In the genomic region with DNA sequence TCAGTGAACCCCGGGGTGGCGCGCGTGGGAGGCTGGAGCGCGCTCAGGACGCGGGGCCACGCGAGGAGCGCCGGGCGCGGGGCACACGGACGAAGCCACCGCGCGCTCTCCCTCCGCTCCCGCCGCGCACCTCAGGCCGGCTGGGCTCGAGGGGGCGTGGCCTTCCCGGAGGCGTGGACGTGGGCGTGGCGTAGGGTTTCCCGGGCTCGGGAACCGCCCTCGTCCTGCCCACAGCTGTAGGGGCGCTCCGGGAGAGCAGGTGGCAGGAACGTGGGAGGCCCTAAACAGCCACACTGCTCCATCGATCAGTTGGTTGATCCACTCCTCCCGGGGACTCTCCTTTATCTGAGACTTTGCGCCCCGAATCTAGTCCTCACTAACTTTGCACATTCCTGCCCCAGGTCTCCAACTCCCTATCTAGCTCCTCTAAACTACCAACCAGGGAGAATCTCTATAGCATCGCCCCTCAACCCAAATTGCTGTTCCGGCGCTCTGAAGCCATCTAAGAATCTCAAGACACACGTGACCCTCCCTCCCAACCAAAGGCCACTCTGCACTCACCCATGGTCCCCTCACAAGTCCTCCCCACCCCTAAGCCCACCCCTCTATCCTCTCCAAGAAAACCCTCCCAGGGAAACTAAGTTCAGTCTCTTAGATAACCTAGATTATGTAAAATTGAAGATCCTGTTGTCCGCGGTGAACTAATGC, we compare ENCODE assay signal across 8 mouse cellular contexts. TPM values are rescaled to one million over a fixed set of nuclear protein-coding genes. Genes with fewer than 3 reads are reported as not detected.
DNase-seq lines count a peak whose midpoint lies in the region; ATAC-seq and TF ChIP-seq lines count a peak whose summit lies in the region.

Gene Nrtn, minus strand, starts transcription at position 115 of the 708 bp plus-strand sequence.

- no peaks in the 10 kb centered on the region for H3K27me3 ChIP-seq in ES-Bruce4 (ENCODE audit: control insufficient read depth, insufficient read depth, low read length, poor library complexity, severe bottlenecking)
- H3K27me3 ChIP-seq in forebrain, embryonic 12.5 days = peaks cover 89% of the 10 kb centered on the region
- H3K27me3 ChIP-seq in heart, postnatal 0 days (ENCODE audit: control insufficient read depth, insufficient read depth, low read length) = peaks cover 38% of the 10 kb centered on the region
- H3K27me3 ChIP-seq in lung, postnatal 0 days (replicated peaks; ENCODE audit: insufficient read depth, low read length) = peaks cover 25% of the 10 kb centered on the region

- H3K9me3 ChIP-seq in ES-Bruce4 (replicated peaks; ENCODE audit: control insufficient read depth, insufficient read depth, low read length, poor library complexity, severe bottlenecking) = no peaks in the 10 kb centered on the region
- H3K9me3 ChIP-seq in forebrain, embryonic 12.5 days = no peaks in the 10 kb centered on the region
- no peaks in the 10 kb centered on the region for H3K9me3 ChIP-seq in heart, postnatal 0 days (replicated peaks; ENCODE audit: control insufficient read depth, low read length)
- H3K9me3 ChIP-seq in lung, postnatal 0 days (ENCODE audit: low read length) = no peaks in the 10 kb centered on the region

- peak within 1 kb of the TSS; percentile 93 for H3K4me2 ChIP-seq in forebrain, embryonic 12.5 days
- H3K4me2 ChIP-seq in heart, postnatal 0 days (ENCODE audit: low read depth, low read length) = peak within 1 kb of the TSS; percentile 97
- H3K4me2 ChIP-seq in lung, postnatal 0 days (replicated peaks; ENCODE audit: low read depth, low read length) = peak within 1 kb of the TSS; percentile 100

- under 1% methylated on average over 45 of the region's 48 CpGs for WGBS in forebrain, embryonic 12.5 days
- WGBS in heart, postnatal 0 days = 2% methylated on average over 47 of the region's 48 CpGs
- 3% methylated on average over 12 of the region's 48 CpGs for WGBS in lung, postnatal 0 days

- 0 out of 2 replicates have a peak, but pooled peaks have one; percentile 17 for TF ChIP-seq EP300 in ES-Bruce4 (IDR thresholded peaks at IDR 0.05; ENCODE audit: insufficient read depth, low read depth, low read length)
- no peak for TF ChIP-seq EP300 in heart, postnatal 0 days (IDR thresholded peaks at IDR 0.05; ENCODE audit: low read depth)
- TF ChIP-seq EP300 in lung, postnatal 0 days (IDR thresholded peaks at IDR 0.05) = no peak

- no peaks in the 10 kb centered on the region for H3K36me3 ChIP-seq in ES-Bruce4 (ENCODE audit: control insufficient read depth, insufficient read depth, low read length, poor library complexity, severe bottlenecking)
- H3K36me3 ChIP-seq in forebrain, embryonic 12.5 days (replicated peaks) = no peaks in the 10 kb centered on the region
- H3K36me3 ChIP-seq in heart, postnatal 0 days (replicated peaks; ENCODE audit: control insufficient read depth, insufficient read depth, low read length) = no peaks in the 10 kb centered on the region
- H3K36me3 ChIP-seq in lung, postnatal 0 days (ENCODE audit: insufficient read depth, low read length) = no peaks in the 10 kb centered on the region

- peak within 1 kb of the TSS; percentile 83 for H3K9ac ChIP-seq in ES-Bruce4 (ENCODE audit: low read depth, poor library complexity, severe bottlenecking)
- peak within 1 kb of the TSS; percentile 59 for H3K9ac ChIP-seq in forebrain, embryonic 12.5 days
- H3K9ac ChIP-seq in heart, postnatal 0 days (replicated peaks; ENCODE audit: low read depth, low read length) = peak within 1 kb of the TSS; percentile 58
- peak within 1 kb of the TSS; percentile 32; the same call in 1 of the 2 replicates for H3K9ac ChIP-seq in lung, postnatal 0 days (replicated peaks; ENCODE audit: low read depth)

- H3K27ac ChIP-seq in ES-Bruce4 (ENCODE audit: insufficient read depth, low read length) = no peak within 1 kb of the TSS
- no peak within 1 kb of the TSS for H3K27ac ChIP-seq in forebrain, embryonic 12.5 days
- H3K27ac ChIP-seq in heart, postnatal 0 days (ENCODE audit: low read depth) = peak within 1 kb of the TSS; percentile 40
- H3K27ac ChIP-seq in lung, postnatal 0 days (ENCODE audit: low read length) = no peak within 1 kb of the TSS

- peak; percentile 69 for DNase-seq in brain, embryonic 14.5 days (ENCODE audit: low read depth)
- DNase-seq in heart, postnatal 0 days (ENCODE audit: low spot score) = peak; percentile 69
- peak; percentile 95 to 96 for DNase-seq in kidney, postnatal 25 days
- peak; percentile 91 for DNase-seq in lung, postnatal 0 days (ENCODE audit: low spot score)
- DNase-seq in ovary, postnatal 36 days (ENCODE audit: low spot score) = peak; percentile 93
- peak; percentile 85 to 86 for DNase-seq in thymus, postnatal 36 days

- TF ChIP-seq CTCF in ES-Bruce4 (IDR thresholded peaks at IDR 0.05; ENCODE audit: low read depth, low read length) = no peak
- no peak for TF ChIP-seq CTCF in brain, embryonic 14.5 days (IDR thresholded peaks at IDR 0.05; ENCODE audit: borderline replicate concordance, extremely low read depth, insufficient read depth, insufficient read length)
- TF ChIP-seq CTCF in heart, postnatal 0 days (IDR thresholded peaks at IDR 0.05; ENCODE audit: low read depth) = no peak
- TF ChIP-seq CTCF in lung, postnatal 0 days (IDR thresholded peaks at IDR 0.05) = no peak

- peak; percentile 49 for TF ChIP-seq POLR2A in ES-Bruce4 (IDR thresholded peaks at IDR 0.05; ENCODE audit: insufficient read depth, low read length)
- TF ChIP-seq POLR2A in brain, embryonic 14.5 days (IDR thresholded peaks at IDR 0.05; ENCODE audit: borderline replicate concordance, extremely low read depth, insufficient read depth, insufficient read length, poor library complexity, severe bottlenecking) = no peak

- peaks cover 5% of the 10 kb centered on the region for H3K4me1 ChIP-seq in ES-Bruce4 (ENCODE audit: control insufficient read depth, insufficient read depth, low read length)
- H3K4me1 ChIP-seq in forebrain, embryonic 12.5 days = peaks cover 29% of the 10 kb centered on the region
- peaks cover 19% of the 10 kb centered on the region for H3K4me1 ChIP-seq in heart, postnatal 0 days (ENCODE audit: control insufficient read depth, insufficient read depth)
- H3K4me1 ChIP-seq in lung, postnatal 0 days (ENCODE audit: insufficient read depth, low read depth, low read length) = 0 out of 2 replicates have a peak, but pooled peaks cover 6% of the 10 kb centered on the region

- ATAC-seq in forebrain, embryonic 12.5 days (ENCODE audit: low FRiP score) = peak; percentile 55
- peak; percentile 79 for ATAC-seq in heart, postnatal 0 days (ENCODE audit: insufficient read depth, low read depth)
- ATAC-seq in lung, postnatal 0 days = peak; percentile 80

- H3K4me3 ChIP-seq in ES-Bruce4 (ENCODE audit: low read depth, low read length) = peak within 1 kb of the TSS; percentile 64
- H3K4me3 ChIP-seq in forebrain, embryonic 12.5 days (replicated peaks) = peak within 1 kb of the TSS; percentile 45
- H3K4me3 ChIP-seq in heart, postnatal 0 days (ENCODE audit: low read depth, low read length) = peak within 1 kb of the TSS; percentile 57
- peak within 1 kb of the TSS; percentile 49 for H3K4me3 ChIP-seq in lung, postnatal 0 days (ENCODE audit: low read depth, low read length)

RNA-seq across cellular contexts. Expression of gene Nrtn, which starts in this region (rescaled TPM):
- 8.1 and 10.8 TPM in 2 replicates for polyA plus RNA-seq in ES-Bruce4 (2011; ENCODE audit: insufficient read depth, insufficient read length, low read depth, missing spikeins)
- 5.2 and 5.4 TPM in 2 replicates for polyA plus RNA-seq in brain, embryonic 14.5 days (2012; rRNA removed)
- polyA plus RNA-seq in forebrain, embryonic 12.5 days (2016; fragmentation: Nextera tagmentation; extraction: Ambion mirVana) = 3.2 and 5.9 TPM in 2 replicates
- 83.1 and 104 TPM in 2 replicates for total RNA-seq in heart, postnatal 0 days (2014; rRNA removed; ENCODE audit: low replicate concordance)
- 33.9 and 35.5 TPM in 2 replicates for polyA plus RNA-seq in heart, postnatal 0 days (2015; fragmentation: Nextera tagmentation; extraction: Ambion mirVana)
- 10.5 and 10.7 TPM in 2 replicates for polyA plus RNA-seq in lung, postnatal 0 days (2015; fragmentation: Nextera tagmentation; extraction: Ambion mirVana)

Comparison
In these comparisons a context has a peak if more than half of its experiments do, and no peak if none do; other contexts are left out.
1. H3K9ac ChIP-seq: peak in every context shown above with its lines; median percentile 83 in ES-Bruce4; 59 in forebrain, embryonic 12.5 days; 58 in heart, postnatal 0 days; 32 in lung, postnatal 0 days.